Mouse (Mus musculus) Muller cell, postnatal 12 days (primary cell): Measurements from ENCODE around the gene Rps6ka5.

ENCODE experiments used
- DNase-seq: peaks from one replicate; pipeline ENCODE4 v3.0.0-alpha.2; 2015; ENCODE audit errors: inconsistent ontology term

The Rps6ka5 gene

DNA sequence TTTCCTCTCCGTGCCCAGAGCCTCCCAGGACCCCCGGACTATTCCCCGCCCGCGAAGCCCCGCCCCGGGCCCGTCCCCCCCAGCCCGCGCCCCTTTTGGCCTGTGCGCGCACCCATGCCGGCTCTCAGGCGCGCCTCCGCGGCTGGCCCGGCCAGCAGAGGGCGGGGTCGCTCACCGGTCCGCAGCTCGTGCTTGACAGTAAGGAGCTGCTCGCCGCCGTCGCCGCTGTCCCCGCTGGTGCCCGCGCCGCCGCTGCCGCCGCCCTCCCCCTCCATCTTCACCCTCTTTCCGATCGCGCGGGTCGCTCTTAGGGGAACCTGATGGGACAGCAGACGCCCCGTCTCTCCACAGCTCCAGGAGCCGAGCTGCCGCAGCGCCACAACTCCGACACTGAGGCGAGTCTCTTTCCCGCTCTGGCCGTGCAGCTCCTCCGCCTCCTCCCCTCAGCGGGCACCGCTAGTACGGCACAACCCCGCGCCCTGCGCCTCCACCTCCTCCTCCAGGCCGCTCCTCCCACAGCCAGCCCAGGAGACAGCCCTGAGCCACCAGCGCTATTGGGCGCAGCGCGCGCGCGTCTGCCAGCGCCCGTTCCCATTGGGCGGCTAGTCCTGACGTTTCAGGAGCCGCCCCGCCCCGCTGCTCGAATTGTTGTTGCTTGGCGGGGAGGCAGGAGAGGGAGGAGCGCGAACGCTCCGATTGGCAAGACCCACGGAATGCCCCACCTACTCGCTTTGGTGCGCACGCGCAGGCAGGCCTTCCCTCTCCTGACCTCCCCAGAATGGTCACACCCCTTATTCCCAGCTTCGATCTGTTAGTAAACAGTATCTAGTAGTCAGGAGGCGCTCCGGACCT is 2.0 kb downstream of the Rps6ka5 start:
- DNase-seq = peak; percentile 100

DNA sequence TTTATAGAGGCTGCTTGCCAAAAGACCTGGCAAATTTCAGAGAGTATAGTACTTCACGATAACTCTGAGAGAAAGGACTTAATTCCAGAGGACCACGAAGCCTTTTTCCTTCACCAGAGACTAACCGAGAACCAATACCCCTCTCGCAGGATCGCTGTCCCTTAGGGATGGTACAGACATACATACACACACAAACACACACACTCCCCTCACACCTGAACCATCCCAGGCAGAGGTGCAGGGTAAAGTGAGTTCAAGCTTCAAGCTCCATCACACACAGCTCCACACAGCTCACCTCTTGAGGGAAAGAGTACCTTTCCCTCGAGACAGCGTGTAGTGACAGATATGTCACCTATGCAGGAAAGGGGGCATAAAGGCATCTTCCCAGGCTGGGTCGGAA is 2.6 kb downstream of the Rps6ka5 start:
- DNase-seq = peak; percentile 38

DNA sequence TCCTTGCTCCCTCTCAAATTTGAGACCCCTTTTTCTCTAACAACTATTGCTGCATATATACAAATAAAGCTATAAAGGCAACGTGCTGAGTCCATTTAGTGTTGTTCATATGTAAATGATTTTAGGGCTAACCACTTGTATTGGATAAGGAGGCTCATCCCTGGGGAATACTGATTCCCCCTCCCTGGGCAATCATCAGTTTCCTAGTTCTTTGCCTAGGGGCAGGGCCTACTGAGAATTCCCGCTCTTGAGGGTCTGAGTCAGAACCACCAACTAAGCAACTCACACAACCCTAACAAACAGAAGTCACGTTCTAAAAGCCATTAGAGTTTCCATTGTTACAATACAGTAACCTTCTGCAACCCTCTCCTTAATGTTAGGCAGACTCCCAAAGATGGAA is 6.0 kb downstream of the Rps6ka5 start:
- DNase-seq = no peak

DNA sequence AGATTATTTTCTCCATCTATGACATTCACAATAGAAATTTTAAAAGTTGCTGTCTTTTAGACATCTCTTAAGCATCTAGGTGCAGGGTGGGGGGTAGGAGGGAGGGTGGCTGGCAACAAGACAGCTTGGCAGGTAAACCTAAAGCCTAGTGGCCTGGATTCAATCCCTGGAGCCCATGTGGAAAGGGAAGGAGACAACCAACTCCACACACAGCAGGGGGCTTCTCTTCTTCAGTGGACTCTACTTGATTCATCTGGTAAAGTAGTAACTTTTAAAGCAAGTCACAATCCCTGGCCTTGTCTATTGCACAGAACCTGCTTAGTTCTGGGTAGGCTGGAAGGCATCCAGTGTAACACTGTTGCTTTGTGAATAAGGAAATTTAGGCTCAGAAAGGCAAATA is 9.3 kb downstream of the Rps6ka5 start:
- no peak for DNase-seq

DNA sequence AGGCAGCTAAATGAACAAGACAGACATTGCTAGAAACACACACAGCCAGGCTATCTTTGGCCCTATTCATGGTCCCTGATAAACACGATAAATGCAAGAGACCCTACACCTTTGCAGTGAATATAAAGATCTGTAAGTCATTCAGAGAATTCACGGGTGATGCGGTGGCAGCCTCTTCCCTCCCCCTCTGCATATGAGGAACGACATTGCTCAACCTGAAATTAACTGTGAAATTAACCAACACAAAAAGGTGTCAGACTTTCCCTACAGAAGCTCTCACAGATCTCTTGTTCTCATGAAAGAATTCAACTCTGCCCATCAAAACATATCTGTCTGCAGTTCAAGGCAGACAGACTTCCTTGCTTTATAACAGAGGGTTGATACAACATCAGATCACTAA is 9.8 kb downstream of the Rps6ka5 start:
- no peak for DNase-seq

DNA sequence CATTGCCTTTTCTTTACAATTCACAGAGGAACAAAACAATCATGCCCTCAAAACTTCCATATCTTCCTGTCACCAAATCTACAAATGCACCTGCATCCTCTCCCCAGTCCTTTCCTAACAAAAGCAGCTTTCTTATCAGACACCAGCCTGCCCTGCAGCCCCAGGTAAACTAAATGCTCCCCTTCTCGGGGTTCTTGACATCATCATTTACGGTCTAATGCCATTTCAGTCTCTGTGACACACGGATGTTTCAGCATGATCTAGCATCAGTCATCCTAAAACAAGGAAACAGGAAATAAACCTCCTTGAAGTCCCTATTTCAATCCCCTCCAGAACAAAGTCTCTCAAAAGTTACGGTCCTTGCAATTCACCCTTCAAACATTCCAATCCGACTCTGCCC is 15.0 kb downstream of the Rps6ka5 start:
- DNase-seq = no peak

DNA sequence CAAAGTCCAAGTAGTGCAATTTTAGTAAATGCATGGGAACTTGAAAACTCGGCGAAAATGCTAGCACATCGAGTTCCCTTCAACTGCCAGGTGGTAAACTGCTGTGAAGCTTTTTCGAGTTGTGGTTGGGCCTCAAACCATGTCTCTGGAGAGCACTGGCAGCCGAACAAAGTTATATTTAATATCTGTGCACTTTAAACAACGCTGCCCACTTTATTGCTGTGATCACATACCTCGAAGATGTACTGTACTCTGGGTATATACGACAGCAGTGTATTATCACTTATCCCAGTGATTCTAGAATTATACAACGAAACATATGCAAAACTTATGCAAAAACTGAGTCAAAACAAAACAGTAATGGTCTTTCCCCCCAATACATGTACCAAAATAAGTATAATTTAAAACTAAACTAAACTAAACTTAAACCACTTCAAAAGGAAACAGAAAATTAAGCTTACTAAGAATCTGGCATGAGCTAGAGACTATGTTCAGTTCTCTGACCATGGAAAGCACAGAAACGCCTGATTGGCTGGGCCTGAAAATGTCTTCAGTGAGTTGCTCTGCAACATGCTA is 15.6 kb downstream of the Rps6ka5 start:
- no peak for DNase-seq

DNA sequence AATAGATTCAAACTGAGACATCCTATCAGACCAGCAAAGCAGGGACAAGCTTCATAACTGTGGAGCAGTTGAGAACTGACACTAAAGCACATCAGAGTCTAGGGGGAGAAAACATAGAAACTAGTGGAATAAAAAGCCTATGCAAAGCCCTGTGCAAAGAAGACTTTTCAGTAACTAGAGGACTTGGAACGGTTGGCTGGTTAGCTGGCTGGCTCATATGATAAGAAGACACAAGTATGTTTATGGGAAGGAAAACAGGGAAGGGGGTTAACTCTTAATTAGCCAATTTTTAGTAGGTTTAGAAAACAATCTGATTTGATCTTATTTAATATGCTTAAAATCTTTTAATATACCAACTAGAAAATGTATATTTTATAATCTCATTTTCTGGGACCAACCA is 16.4 kb downstream of the Rps6ka5 start:
- no peak for DNase-seq

DNA sequence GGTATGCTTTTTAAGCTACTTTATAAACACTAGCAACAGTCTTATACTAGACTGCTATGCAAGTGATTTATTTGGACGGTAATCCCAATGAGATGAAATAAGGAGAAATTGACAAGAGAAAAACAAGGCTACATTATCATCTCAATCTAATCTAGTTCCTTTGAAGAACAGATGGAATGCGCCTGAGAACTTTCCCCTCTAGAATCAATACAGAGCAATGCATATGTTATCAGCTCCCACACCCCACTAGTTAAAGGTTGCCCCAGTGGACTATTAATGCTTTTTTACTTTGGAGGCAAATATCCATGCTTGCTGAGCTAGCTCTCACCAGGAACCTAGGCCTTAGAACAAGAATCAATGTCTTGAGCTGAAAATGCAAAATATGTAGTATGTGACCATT is 19.5 kb downstream of the Rps6ka5 start:
- no peak for DNase-seq

DNA sequence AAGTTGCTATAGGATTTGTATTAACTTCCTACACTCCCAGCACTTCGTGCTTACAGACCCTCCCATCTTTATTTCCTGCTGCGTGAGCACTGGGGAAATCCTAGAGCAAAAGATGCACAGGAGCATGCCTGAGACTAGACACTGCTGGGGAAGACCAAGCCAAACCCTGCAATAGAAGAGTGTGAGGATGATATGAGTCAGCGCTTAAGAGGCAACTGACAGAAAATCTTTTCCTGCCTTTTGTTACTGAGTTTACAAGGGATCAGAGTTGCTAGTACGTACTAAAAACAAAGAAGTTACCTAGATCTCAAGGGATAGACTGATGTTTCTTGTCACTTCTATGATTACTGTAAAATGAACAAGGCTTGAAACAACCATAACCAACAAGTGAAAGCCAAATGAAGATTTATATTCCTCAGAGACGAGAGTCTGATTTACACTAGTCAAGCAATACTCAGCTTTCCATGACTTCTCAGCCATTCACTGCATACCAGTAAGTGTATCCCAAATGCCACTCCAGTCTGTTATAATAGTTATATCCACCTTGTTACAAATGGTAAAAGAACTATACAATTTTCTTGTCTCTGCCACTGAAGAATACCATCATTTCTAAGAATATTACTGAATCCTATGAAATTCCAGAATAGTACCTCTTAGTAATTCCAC is 21.6 kb downstream of the Rps6ka5 start:
- DNase-seq = peak; percentile 75

DNA sequence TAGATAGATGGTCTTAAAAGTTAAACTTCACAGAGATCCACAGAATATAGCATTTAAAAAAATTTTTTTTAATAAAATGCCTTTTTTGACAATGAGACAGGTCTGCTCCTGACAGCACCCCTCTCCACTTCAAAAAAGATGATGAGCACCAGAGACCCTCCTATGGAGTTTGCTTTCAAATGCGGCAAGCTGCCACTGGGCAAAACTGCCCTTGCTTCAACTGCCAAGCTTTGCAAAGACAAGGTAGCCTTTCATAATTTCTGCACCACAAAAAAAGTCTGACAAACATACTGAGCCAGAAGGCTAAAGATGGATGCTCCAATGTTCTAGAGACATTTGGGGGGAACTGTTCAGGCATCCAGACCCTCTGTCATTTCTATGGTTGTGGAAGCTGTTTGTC is 28.8 kb downstream of the Rps6ka5 start:
- no peak for DNase-seq

DNA sequence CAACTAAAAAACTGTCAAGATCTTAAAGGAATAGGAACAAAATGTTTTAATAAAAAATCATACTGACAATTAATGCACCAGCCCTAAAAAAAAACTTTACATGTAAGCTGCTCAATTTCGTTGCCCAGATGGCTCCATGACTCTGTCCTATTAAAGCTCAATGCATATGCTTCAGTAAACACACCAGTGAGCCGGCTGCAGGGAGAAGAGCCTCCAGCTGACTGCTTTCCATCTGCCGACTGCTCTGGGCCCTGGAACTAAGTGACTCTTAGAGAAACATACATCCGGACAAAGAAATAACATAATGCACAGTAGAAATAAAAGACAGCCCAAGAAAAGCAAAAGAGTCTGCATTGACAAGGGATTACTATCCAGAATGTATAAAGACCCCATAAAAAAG is 30.2 kb downstream of the Rps6ka5 start:
- DNase-seq = peak; percentile 14

DNA sequence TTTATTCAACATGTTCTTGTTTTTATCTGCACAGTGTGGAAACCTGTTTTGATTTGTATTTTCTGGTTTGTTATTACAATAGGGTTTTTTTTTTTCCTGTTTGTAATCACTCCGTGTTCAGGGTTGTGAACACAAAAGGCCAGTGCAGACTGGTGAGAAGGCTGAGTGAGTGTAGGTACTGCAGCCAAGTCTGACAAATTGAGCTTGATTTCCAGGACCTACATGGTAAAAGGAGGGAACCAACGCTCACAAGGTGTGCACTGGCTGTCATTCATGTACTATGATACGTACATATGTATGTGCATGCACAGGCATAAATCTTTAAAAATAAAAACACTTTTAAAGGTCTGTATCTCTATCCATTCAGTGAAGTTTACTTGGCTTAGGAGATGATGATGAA is 31.5 kb downstream of the Rps6ka5 start:
- DNase-seq = no peak

DNA sequence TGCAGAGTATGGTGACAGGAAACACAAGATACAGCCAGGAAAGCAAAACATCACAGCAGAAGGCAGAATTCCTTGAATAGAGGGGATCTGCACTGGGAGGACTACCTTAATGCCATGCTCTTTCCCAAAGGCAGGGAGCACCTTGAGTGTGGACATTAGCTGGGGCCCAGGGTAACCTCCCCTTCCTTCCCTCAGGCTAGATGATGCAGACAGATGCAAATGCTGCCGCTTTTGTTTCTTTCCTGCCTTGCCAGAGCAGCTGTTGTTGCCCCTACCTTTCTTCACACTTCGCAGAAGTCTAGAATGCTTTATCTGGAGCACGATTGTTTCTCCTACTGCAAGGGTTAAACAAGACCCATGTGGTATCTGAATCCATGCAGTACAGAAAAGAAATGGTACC is 34.6 kb downstream of the Rps6ka5 start:
- DNase-seq = no peak

DNA sequence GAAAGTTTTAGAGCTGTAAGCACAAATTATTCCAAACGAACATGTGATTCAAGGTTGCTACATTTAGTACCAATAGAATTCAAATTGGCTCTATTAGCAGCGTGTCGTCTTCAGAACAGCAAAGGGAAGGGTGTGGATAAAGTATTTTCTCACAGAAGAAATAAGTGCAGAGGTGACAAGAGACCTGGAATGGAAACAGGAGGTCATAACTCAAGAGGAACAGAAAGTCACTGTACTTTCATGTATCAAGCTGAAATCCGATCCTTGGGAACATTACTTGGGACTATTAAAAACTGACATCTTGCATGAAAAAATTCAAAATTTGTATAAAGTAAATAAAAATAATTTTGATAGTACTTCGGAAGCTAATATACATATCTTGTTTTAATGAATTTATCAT is 36.3 kb downstream of the Rps6ka5 start:
- no peak for DNase-seq

DNA sequence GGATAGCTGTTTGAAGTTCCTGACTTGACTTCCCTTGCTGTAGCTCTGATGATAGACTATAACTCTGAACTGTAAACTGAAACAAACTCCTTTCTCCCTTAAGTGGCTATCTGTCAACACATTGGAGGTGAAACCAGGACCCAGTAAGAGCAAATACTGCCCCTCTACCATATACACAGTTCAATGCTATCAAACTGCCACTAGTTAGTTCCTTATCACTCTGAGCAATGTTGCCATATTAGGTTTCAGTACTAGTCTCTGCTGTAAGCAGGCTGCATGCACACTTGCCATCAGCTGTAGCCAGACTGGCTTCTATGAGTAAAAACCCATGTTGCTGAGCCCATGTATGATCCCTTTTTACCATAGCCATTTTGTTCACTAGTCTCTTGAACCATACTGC is 38.6 kb downstream of the Rps6ka5 start:
- DNase-seq = no peak

DNA sequence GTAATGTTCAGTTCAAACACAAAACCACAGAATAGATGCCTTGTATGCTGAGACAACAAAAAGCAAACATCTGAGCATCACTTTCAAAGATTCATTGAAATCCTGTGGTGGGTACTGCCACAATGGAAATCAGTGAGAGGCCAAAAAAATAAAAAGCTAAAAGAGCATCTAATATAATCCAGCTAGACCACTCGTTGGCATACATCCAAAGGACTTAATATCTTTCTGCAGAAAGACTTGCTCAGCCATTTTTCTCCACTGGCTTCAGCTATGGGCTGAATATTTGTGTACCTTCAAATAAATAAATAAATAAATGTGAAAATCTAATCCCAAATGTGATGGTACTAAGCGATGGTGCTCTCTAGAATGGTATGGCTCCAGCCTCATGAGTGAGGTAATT is 39.8 kb downstream of the Rps6ka5 start:
- DNase-seq = peak; percentile 88

DNA sequence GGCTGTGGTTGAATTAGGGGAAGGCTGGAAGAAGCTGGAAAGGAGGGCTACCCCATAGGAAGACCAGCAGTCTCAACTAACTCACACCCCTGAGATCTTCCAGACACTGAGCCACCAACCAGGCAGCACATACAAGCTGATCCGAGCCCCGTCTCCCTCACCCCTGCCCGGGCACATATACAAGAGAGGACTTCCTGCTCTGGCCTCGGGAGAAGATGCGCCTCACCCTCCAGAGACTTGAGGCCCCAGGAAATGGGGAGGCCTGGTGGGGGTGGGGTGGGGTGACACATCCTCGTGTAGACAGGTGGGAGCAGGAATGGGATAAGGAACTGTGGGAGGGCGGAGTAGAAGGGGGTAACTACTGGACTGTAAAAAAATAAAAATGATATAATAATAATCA is 45.0 kb downstream of the Rps6ka5 start:
- no peak for DNase-seq

DNA sequence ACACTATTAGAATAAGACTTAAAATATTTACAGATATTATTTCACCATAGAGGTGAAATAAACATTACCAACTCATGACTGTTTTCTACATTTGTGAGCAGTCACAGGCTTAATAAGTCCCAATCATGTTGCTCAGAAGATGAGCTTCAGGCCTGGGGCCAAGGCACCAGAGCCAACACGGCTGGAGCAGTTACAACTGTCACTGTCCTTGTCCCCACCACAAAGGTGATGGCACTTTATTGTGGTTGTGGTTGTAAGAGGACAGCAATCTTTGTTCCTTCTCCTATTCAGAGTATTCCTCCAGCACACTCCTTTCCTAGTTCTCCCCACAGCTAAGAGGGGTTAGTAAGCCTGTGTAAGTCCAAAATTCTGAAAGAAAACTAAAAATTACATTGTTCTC is 45.5 kb downstream of the Rps6ka5 start:
- DNase-seq = no peak

DNA sequence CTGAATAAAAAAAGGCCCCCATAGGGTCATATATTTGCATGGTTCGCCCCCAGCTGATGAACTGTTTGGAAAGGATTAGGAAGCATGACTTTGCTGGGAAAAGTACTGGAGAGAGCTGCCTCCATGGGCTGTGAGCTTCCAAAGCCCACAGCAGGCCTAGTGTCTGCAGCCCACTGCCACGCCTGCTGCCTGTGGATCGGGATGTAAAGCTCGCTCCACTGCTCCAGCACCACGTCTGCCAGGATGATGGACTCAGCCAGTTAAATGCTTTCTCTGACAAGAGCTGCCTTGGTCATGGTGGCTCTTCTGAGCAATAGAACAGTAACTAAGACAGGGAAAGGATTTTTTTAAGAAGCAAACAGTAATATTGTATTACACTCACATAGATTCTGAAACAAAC is 46.1 kb downstream of the Rps6ka5 start:
- no peak for DNase-seq

DNA sequence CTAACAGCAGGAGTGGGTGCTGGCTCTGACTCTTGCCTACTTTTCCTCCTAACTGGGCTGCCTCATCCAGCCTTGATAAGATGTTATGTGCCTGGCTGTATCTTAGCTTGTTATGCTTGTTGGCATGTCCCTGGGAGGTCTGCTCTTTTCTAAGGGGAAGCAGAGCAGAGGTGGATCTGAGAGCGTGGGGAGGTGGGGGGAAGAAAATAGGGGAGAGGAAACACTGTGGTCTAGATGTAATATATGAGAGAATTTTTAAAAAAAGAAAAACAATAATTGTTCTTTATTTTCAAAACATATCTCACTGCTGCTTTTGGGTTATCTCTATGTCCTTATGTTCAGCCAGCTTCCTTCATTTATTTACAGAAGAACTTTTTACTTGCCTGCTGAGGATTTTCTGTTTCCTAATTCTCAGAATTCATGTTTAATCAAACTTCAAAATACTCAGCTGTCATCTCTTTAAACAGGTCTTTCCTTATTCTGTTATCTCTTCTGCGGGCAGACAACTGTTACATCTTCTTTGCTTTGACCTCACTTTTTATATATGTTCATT is 56.1 kb downstream of the Rps6ka5 start:
- DNase-seq = no peak

DNA sequence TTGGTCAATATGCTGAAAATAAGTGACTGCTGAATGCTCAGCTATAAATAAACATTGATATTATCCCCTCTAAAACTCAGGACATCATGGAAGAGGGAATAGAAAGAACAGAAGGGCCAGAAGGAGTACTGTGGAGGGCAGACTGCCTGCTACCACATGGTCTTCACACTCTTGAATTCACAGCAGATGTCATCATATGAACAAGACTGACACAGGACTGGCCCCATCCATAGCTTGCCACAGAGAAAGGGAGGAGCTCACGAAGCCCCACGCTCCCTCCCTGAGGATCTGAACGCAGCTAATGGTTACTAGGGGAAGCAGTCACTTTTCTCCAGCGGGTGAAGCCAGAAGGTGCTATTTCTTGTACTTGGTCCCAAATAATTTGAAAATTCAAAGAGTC is 61.5 kb downstream of the Rps6ka5 start:
- DNase-seq = no peak

DNA sequence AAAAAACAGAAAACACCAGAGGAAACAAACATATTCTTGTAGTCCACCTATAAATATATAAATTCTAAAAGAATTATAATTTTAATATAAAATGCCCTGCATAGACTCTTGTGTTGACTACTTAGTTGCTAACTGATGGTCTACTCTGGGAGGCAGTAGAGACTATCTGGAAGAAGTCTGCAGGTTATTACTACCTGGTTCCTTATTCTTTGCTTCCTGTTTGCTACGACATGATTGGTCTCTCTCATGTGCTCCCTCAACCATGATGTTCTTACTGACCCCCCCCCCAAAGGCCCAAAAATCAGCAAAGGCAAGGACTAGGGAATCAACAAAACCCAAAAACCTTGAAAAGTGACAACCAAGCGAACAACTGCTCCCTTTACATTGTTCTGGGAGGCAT is 66.7 kb downstream of the Rps6ka5 start:
- no peak for DNase-seq
